Mouse (Mus musculus) urinary bladder, postnatal 14 days (tissue): ENCODE data around the gene Ajm1.

Experiments
- DNase-seq: peaks from one replicate; pipeline ENCODE4 v3.0.0; 2021; ENCODE audit warnings: low spot score

Gene Ajm1

GRCm38 (mm10) chr2:25581294-25581864 lies at the start of gene Ajm1:
Gene Ajm1, minus strand, starts transcription at chr2:25581757.
- no peak for DNase-seq

- DNase-seq = no peak
These were observed 47.2 kb upstream of the Ajm1 start for GRCm38 (mm10) chr2:25628738-25629137.

- DNase-seq = no peak
These were observed 46.3 kb upstream of the Ajm1 start, which contains the start of gene Fcna for GRCm38 (mm10) chr2:25627811-25628210. Gene Fcna, minus strand, starts transcription at chr2:25628030.

- no peak for DNase-seq
These were observed 44.4 kb upstream of the Ajm1 start for GRCm38 (mm10) chr2:25625986-25626385.

- peak; percentile 94 for DNase-seq
These were observed 40.0 kb upstream of the Ajm1 start, which contains the start of gene Tmem141 for GRCm38 (mm10) chr2:25621229-25622200. Gene Tmem141, minus strand, starts transcription at chr2:25622005.

GRCm38 (mm10) chr2:25620852-25621228 lies 39.3 kb upstream of the Ajm1 start:
- DNase-seq = no peak

- DNase-seq = no peak
These were observed 38.8 kb upstream of the Ajm1 start for GRCm38 (mm10) chr2:25620386-25620785.

- no peak for DNase-seq
These were observed 36.0 kb upstream of the Ajm1 start, which contains the start of gene Ccdc183 for GRCm38 (mm10) chr2:25617578-25617977. Gene Ccdc183, minus strand, starts transcription at chr2:25617678.

GRCm38 (mm10) chr2:25616398-25616797 lies 34.8 kb upstream of the Ajm1 start:
- no peak for DNase-seq

GRCm38 (mm10) chr2:25608671-25609070 lies 27.1 kb upstream of the Ajm1 start:
- DNase-seq = no peak

GRCm38 (mm10) chr2:25607761-25608622 lies 26.4 kb upstream of the Ajm1 start, which contains the start of gene Rabl6:
Gene Rabl6, minus strand, starts transcription at chr2:25608521.
- DNase-seq = peak; percentile 91

GRCm38 (mm10) chr2:25602526-25602925 lies 21.0 kb upstream of the Ajm1 start:
- no peak for DNase-seq

- no peak for DNase-seq
These were observed 18.5 kb upstream of the Ajm1 start for GRCm38 (mm10) chr2:25600037-25600436.

- no peak for DNase-seq
These were observed 17.2 kb upstream of the Ajm1 start for GRCm38 (mm10) chr2:25598749-25599148.

GRCm38 (mm10) chr2:25596765-25597510 lies 15.4 kb upstream of the Ajm1 start:
- DNase-seq = no peak

- peak; percentile 69 for DNase-seq
These were observed 10.3 kb upstream of the Ajm1 start for GRCm38 (mm10) chr2:25591863-25592262.

- no peak for DNase-seq
These were observed 6.8 kb upstream of the Ajm1 start for GRCm38 (mm10) chr2:25588227-25588907.

GRCm38 (mm10) chr2:25587290-25587689 lies 5.7 kb upstream of the Ajm1 start:
- DNase-seq = no peak

GRCm38 (mm10) chr2:25585601-25586000 lies 4.0 kb upstream of the Ajm1 start:
- DNase-seq = no peak

GRCm38 (mm10) chr2:25584856-25585255 lies 3.3 kb upstream of the Ajm1 start:
- DNase-seq = no peak

- DNase-seq = no peak
These were observed 2.6 kb upstream of the Ajm1 start for GRCm38 (mm10) chr2:25584152-25584551.
